Mouse (Mus musculus): Measurements from ENCODE around the gene Hsd3b4. TPM values are rescaled to one million over a fixed set of nuclear protein-coding genes. Genes with fewer than 3 reads are reported as not detected.
"Not testable (repeated sequence)": the region's sequence is repeated elsewhere in the genome, so short reads cannot be mapped to it uniquely, and the experiment has no call there.

The Hsd3b4 gene
- polyA plus RNA-seq, 1 experiment from 2014 or later = 0.17 TPM

- DNase-seq; H3K27ac ChIP-seq; H3K27me3 ChIP-seq; H3K9ac ChIP-seq; H3K4me3 ChIP-seq (replicated peaks); H3K4me1 ChIP-seq (replicated peaks); H3K4me2 ChIP-seq; H3K9me3 ChIP-seq (replicated peaks); H3K36me3 ChIP-seq: not testable (repeated sequence)
- ATAC-seq (ENCODE audit: low read depth) = 0 out of 2 replicates have a peak, but pooled peaks have one; percentile 34
Observed at GRCm38 (mm10) chr3:98471499-98471898, 38.8 kb downstream of the Hsd3b4 start.

GRCm38 (mm10) chr3:98471057-98471456, 39.3 kb downstream of the Hsd3b4 start:
- H3K4me3 ChIP-seq (replicated peaks); H3K4me1 ChIP-seq (replicated peaks); H3K27me3 ChIP-seq; H3K36me3 ChIP-seq; H3K4me2 ChIP-seq; ATAC-seq (ENCODE audit: low read depth); H3K9ac ChIP-seq; H3K9me3 ChIP-seq (replicated peaks); H3K27ac ChIP-seq; DNase-seq: not testable (repeated sequence)
- no CpG with 5 or more reads among the region's 1 CpGs for WGBS (ENCODE audit: insufficient replicate concordance)

DNA sequence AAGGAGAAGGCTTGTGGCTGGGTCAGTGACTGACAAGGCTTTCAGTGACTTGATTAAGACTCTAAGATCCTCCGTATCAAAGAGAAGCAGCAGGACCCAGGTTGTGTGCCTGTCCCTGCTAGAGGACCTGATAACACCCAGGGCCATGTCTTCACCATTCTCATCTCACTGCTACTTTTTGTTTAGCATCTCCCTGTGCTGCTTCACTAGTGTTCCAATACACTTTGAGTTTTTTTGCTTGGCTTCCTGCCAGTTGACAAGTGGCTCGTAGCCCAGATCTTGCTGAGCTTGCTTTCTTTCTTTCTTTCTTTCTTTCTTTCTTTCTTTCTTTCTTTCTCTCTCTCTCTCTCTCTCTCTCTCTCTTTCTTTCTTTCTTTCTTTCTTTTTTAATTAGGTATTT, 41.0 kb downstream of the Hsd3b4 start:
- H3K36me3 ChIP-seq; DNase-seq; H3K4me1 ChIP-seq (replicated peaks); ATAC-seq (ENCODE audit: low read depth); H3K9ac ChIP-seq; H3K9me3 ChIP-seq (replicated peaks); H3K4me3 ChIP-seq (replicated peaks); H3K4me2 ChIP-seq; H3K27ac ChIP-seq; H3K27me3 ChIP-seq: not testable (repeated sequence)
- 50% methylated on average over 1 of the region's 2 CpGs for WGBS (ENCODE audit: insufficient replicate concordance)

DNA sequence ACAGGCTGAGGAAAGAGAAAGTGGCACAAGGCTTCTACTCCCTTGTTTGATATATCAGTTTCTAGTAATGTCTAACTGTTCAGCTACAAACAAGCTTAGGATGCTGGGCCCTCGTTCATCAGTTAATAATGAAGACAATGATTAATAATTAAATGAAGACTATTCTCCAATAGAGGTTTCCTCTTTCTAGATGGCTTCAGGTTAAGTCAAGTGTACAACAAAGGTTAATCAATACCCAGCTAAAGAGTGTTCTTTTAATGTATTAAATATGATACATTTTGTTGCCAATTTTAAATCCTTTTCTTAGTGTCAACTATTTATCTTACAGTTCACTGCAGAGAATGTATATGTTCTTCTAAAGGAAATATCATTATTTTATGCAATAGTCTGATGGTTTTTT, 53.3 kb downstream of the Hsd3b4 start, which contains the start of gene Gm4450:
Gene Gm4450 (minus strand): TSS at position 101 of the 400 bp plus-strand sequence.
- 33% methylated on average over 1 of the region's 1 CpGs for WGBS (ENCODE audit: insufficient replicate concordance)
- not testable (repeated sequence) for H3K4me2 ChIP-seq; H3K27ac ChIP-seq; H3K9me3 ChIP-seq (replicated peaks); H3K4me3 ChIP-seq (replicated peaks); DNase-seq; ATAC-seq (ENCODE audit: low read depth); H3K9ac ChIP-seq; H3K27me3 ChIP-seq; H3K4me1 ChIP-seq (replicated peaks); H3K36me3 ChIP-seq

- not testable (repeated sequence) for H3K36me3 ChIP-seq; H3K27ac ChIP-seq; H3K4me2 ChIP-seq; H3K9me3 ChIP-seq (replicated peaks); H3K4me1 ChIP-seq (replicated peaks); H3K27me3 ChIP-seq; H3K9ac ChIP-seq; H3K4me3 ChIP-seq (replicated peaks); DNase-seq
- peak; percentile 64 for ATAC-seq (ENCODE audit: low read depth)
- WGBS (ENCODE audit: insufficient replicate concordance) = 53% methylated on average over 5 of the region's 5 CpGs
Observed at GRCm38 (mm10) chr3:98453786-98454185, 56.5 kb downstream of the Hsd3b4 start.

Other genes starting within 250 kb of the Hsd3b4 start
- 41.9 and 42.6 TPM in 2 replicates for gene Hmgcs2, start 230.1 kb downstream of the Hsd3b4 start, polyA plus RNA-seq (2015; fragmentation: Nextera tagmentation; extraction: Ambion mirVana)
- gene Phgdh, start 170.5 kb downstream of the Hsd3b4 start, polyA plus RNA-seq (2015; fragmentation: Nextera tagmentation; extraction: Ambion mirVana) = 305 and 316 TPM in 2 replicates
- gene Zfp697, start 128.1 kb downstream of the Hsd3b4 start, polyA plus RNA-seq (2015; fragmentation: Nextera tagmentation; extraction: Ambion mirVana) = 2.0 and 2.8 TPM in 2 replicates
- gene Gm4450, start 53.4 kb downstream of the Hsd3b4 start, polyA plus RNA-seq (2015; fragmentation: Nextera tagmentation; extraction: Ambion mirVana) = not detected in 2 replicates
- 0.17 and 0.31 TPM in 2 replicates for gene Gm10681, start 78.3 kb upstream of the Hsd3b4 start, polyA plus RNA-seq (2015; fragmentation: Nextera tagmentation; extraction: Ambion mirVana)
- 0.08 TPM in 1 of 2 replicates, not detected in the other for gene Hsd3b5, start 119.7 kb upstream of the Hsd3b4 start, polyA plus RNA-seq (2015; fragmentation: Nextera tagmentation; extraction: Ambion mirVana)
- not detected in 2 replicates for gene Hsd3b2, start 214.0 kb upstream of the Hsd3b4 start, polyA plus RNA-seq (2015; fragmentation: Nextera tagmentation; extraction: Ambion mirVana)